Mouse (Mus musculus) cerebellum, adult 9-10 months (tissue): ENCODE results near the gene Prkce.
A peak's percentile ranks its signal among the peaks of the same experiment; 100 is the strongest.

Experiments used
- DNase-seq: peaks from one replicate; pipeline ENCODE4 v3.0.0; 2022

The Prkce gene

DNA sequence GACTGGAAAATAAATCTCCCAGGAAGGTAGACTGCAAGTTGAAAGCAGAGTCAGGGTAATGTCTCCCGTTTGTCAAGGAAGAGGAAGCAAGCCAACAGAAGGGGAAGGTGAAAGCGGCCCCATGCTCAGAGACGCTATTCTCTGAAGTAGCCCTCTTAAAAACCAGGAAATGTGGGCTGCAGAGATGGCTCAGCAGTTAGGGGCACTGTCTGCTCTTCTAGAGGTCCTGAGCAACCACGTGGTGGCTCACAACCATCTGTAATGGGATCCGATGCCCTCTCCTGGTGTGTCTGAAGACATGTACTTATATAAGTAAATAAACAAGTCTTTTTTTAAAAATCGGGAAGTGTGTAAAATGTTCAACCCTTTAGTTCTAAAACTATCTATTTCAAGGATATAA, 327.3 kb downstream of the Prkce start:
- no peak for DNase-seq

DNA sequence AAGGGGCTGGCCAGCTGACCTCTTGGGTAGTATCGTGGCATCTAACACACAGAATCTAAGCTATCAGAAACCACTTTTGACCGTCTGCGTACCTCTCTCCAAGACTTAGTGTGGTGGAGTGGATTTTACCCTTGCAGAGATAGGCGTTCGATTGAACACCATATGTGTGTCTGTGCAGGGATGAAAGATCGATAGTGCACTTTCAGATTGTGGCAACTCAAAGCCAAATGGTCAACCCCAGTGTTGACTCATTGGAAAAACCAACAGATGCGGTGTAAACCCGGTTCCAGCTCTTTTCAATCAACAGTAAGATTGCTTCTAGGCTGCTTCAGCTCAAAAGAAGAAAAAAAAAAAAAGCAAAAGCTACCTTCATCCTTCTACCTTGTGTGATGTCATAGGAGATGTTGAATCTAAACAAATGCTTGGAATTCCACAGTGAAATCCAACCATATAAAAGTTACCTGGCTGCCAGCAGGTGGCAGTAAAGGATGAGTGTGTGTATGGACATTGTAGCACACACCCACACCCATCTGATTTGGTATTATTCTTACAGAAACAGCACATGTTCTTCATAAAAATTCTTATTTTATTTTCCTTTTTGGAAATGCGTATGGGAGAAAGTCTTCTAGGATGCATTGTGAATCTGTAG, 328.7 kb downstream of the Prkce start:
- DNase-seq, result peak; percentile 48

- DNase-seq, result no peak
These were observed 329.7 kb downstream of the Prkce start for GRCm38 (mm10) chr17:86497302-86497701.

GRCm38 (mm10) chr17:86499359-86500045, 331.9 kb downstream of the Prkce start:
- DNase-seq, result no peak

- DNase-seq, result no peak
These were observed 333.8 kb downstream of the Prkce start for GRCm38 (mm10) chr17:86501393-86501792.

- DNase-seq, result no peak
These were observed 335.8 kb downstream of the Prkce start for GRCm38 (mm10) chr17:86503208-86503897.

DNA sequence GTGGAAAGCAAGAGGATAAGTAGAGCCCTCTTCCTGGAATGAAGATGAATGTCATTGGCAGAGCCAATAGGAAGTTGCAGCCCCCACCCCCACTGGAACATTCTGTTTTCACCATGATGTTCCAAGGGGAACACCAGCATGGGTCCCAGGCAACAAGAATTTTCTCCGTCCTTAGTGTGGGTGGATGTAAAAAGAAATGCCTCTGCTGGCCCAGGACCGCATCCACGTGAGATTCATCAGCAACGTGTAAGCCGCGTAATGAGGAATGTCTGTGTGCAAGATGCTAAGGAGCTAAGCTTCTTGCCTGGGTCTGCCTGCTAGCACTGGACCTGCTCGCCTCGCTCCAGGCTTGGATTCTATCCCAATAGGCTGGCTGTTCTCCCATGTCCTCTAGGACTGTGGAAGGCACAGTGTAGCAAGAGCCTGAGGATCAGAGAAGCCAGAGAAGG, 337.6 kb downstream of the Prkce start, which contains the start of gene Gm10309:
TSS of gene Gm10309 (minus strand) at position 50 of the 449 bp plus-strand sequence.
- peak; percentile 86 for DNase-seq

DNA sequence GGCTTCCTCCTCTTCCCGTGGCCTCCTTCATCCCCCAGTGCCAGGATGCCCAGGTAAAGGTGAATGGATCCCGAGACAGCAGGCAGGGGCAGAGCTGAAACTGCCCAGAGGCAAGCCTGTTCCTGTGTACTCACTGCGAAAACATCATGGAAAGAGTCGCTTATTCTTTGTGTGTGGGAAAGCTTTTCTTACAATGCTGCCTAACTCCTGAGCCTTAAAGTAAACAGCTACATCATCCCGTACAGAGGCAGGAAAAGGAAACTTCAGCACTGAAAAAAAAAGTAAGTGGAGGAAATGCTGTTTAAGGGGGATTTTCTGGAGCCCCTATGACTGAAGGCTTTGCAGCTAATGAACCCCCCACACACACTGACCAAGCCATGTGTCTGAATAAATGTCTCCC, 339.3 kb downstream of the Prkce start:
- DNase-seq, result no peak

DNA sequence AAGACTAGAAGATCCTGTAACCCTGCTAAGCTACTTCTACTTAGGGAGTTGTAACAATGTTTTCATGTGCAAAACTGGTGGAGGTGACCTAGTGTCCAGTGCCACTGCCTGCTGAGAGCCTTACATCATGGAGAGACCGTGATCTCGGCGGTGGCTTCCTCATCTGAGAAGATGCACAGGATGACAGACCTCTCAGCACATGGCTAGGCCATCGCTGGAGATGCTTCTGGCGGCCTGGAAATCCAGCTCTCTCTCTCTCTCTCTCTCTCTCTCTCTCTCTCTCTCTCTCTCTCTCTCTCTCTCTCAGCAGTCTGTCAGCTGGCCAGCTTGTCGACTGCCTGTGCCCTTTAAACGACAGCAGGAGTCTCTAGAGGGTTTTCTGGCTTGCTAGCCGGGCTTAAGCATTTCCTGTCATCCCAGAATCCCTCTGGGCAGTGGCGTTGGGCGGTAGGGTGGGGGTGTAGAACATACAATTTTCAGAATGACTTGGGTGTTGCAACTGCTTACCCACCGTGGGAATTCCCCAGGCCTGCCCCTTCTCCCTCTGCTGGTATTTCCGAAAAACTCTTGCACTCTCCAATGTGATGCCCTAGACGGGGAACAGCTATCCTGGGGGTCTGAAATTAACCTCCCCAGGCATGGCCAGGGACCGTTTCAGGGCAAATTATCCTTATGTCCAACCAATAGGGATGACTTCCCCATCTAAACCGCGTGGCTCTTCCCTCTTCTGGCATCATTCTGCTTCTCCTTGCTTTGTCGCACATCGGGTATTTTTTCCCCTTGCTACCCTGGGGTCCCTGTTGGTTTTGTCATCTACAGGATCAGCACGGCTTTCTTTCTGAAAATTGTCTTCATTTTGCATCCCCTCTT, 340.0 kb downstream of the Prkce start:
- DNase-seq, result no peak

- DNase-seq, result no peak
These were observed 340.6 kb downstream of the Prkce start for GRCm38 (mm10) chr17:86508212-86508490.

DNA sequence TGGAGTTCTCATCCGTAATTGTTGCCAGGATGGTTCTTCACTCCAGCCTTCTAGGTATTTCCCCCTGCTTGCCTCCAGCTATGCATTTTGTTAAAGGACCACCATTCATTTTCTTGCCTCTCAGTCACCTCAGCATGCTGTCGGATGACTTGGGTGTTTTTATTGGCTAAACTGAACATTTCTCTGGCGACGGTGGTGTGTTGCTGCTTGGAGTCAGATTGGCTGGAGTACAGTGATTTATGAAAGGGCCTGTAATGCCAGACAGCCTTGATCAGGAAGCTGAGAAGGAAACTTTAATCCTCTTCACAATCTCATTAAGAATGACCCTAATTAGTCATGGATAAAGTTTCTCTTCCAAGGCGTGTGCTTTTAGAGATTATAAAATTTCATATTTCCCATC, 342.3 kb downstream of the Prkce start:
- DNase-seq, result no peak

GRCm38 (mm10) chr17:86514974-86515620, 347.5 kb downstream of the Prkce start:
- DNase-seq, result no peak

- DNase-seq, result peak; percentile 61
These were observed 349.0 kb downstream of the Prkce start for GRCm38 (mm10) chr17:86516630-86517029.

GRCm38 (mm10) chr17:86518604-86519003, 351.0 kb downstream of the Prkce start:
- no peak for DNase-seq

DNA sequence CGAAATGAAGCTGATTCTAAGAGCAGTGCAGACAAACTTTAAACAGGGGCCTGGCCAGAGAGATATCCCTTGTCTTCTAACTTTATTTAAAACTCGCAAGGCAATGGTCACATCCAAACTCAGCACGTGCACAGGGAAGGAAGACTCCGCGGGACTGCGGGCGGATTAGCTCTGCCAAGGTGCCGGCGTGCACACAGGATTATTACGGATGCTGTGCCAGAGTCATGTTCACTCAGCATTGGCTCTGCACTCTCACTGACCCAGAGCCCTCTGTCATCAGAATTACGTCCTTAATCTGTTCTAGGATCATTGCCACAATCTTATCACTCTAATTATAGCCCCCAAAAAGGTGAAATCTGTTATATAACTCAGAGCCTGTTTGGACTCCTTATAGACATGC, 353.7 kb downstream of the Prkce start:
- peak; percentile 52 for DNase-seq

DNA sequence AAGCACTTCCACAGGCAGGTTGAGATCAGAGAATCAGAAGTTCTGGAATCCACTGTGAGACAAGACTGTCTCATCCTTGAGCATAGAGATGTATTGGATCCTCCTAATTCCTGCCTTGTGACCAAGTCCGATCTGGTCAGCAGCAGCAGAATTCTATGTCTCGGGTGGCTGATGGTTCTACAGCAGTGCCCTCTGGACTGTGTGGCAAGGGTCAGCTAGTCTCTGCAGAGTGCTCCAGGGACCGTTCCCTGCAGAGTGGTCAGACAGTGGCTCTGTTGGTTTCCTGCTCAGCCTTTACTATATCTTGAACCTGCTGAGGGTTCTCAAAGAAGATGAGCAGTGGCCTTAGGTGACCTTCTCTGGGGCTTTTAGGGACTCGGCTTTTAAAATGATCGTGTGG, 355.1 kb downstream of the Prkce start:
- DNase-seq, result no peak

DNA sequence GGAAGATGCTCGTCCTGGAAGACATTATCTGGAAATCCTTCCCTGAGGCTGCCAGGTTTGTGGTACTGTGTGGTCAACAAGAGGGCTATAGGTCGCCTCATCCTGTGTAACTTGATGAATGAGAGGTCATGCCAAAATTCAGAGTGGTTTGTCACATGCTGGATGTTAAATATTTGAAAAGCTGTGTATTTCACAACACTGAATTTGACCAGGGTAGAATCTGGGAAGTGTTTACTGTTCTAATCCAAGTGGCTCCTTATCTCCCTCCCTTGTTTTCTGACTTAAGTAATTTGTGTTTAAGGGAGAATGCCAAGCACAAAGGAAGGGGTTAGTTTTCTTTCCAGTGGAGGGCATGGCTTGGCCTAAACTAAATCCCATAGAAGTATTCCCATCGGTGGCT, 355.8 kb downstream of the Prkce start:
- no peak for DNase-seq

DNA sequence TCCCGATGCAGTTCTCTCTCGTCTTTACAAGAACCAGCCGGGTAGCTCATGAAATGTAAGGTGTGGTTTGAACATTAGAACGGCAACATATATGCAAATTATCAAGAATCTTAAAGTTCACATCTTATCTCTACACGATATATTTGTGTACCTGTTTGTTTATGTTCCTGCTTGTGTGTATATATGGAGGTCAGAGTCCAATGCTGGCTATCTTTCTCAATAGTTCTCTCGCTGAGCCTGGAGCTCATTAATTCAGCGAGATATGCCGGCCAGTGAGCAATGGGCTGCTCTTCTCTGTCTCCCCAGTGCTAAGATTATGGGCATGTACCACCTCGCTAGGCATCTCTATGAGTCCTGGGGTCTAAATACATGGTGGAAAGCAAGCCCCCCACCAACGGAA, 356.3 kb downstream of the Prkce start:
- no peak for DNase-seq

DNA sequence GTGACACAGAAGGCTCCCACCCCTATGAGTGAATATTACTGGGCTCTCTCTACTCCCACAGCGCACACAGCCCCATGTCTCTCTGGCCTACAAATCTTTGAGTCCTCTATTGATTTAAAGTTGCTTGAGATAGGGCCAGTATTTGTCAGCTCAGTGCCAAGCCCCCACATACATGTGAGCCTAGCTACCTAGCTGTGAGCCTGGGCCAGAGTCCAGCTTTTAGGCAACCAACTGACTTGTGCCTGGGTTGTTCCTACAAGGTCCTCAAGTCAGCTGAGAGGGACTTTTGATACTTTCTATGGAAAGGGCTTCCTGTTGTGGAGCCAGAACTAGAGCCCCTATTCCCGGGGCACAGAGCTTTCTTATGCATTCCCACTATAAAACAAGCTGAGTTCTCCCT, 357.5 kb downstream of the Prkce start:
- DNase-seq, result no peak

- DNase-seq, result no peak
These were observed 358.4 kb downstream of the Prkce start for GRCm38 (mm10) chr17:86526016-86526415.

GRCm38 (mm10) chr17:86527298-86527697, 359.7 kb downstream of the Prkce start:
- DNase-seq, result no peak

- DNase-seq, result no peak
These were observed 361.4 kb downstream of the Prkce start for GRCm38 (mm10) chr17:86529003-86529402.

DNA sequence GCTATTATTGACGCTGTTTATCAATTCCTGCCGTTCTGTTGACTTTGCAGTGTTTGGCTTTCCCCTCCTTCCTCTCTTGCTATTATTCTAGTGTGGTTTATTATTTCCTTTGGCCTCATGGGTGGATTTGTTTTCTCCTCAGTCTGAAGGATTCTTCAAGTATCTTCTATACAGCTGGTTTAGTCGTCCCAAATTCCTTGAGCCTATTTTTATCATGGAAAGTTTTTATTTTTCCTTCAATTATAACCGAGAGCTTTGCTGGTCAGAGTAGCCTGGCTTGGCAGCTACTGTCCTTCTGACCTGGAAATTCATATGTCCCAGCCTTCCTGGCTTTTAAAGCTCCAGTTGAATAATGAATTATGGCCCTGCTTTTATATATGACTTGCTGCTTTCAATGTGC, 361.8 kb downstream of the Prkce start:
- DNase-seq, result no peak
